Mouse (Mus musculus): Measurements from ENCODE around the gene Stk10. TPM values are rescaled to one million over a fixed set of nuclear protein-coding genes. Genes with fewer than 3 reads are reported as not detected.

The Stk10 gene
- polyA plus RNA-seq, 1 experiment from 2014 or later, result 1.7 TPM

DNA sequence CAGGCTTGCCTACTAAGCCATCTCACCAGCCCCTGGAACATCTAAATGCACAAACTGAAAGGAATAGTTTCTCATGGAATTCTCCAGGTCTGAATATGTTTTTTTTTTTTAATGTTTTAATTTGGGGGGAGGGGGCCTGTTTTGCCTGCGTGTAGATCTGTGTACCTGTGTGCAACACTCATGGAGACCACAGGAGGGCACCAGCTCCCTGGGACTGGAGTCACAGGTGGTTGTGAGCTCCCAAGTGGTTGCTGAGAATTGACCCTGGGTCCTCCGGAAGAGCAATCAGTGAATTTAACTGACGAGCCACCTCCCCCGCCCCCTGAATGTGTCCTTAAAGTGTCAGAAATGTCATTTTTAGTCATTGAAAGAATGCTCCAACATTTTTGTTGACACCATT is 61.0 kb downstream of the Stk10 start:
- WGBS, result 99% methylated on average over 4 of the region's 4 CpGs
- Histone ChIP-seq H3K9ac (ENCODE audit: low read depth, low read length) (no peak overlapping the region), H3K9me3 (replicated peaks; ENCODE audit: control insufficient read depth, low read length, poor library complexity, severe bottlenecking) (no peaks in the 10 kb centered on the region), H3K27me3 (ENCODE audit: control insufficient read depth, insufficient read depth, low read depth, low read length) (no peaks in the 10 kb centered on the region), H3K36me3 (ENCODE audit: control insufficient read depth, insufficient read depth, low read length) (no peaks in the 10 kb centered on the region), H3K4me3 (ENCODE audit: low read depth, low read length) (no peak overlapping the region), H3K4me2 (ENCODE audit: low read length) (no peak overlapping the region), H3K27ac (ENCODE audit: low read length) (no peak overlapping the region), H3K4me1 (ENCODE audit: control insufficient read depth, insufficient read depth, low read length) (no peaks in the 10 kb centered on the region)
- ATAC-seq, result no peak

DNA sequence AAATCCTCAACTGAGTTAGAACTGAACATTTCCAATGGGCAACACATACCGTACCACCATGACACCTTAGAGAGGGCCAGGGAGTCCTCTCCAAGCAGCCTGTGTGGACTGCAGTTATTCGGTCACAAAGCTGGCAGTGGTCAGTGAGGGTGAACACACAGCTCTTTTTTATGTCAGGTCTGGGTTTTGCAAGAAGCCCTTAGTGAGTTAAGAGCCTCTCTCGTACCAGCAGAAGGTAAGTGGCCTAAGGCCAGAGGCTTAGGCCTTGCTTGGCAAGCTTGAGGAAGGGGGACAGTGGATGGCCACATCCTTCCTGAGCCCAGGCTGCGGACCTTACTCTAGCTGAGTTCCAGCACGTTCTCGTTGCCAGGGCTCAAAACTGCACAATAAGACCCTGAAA is 67.3 kb downstream of the Stk10 start:
- 94% methylated on average over 6 of the region's 6 CpGs for WGBS
- H3K4me1 ChIP-seq (ENCODE audit: control insufficient read depth, insufficient read depth, low read length), result no peaks in the 10 kb centered on the region; the same call in 1 of the 2 replicates

DNA sequence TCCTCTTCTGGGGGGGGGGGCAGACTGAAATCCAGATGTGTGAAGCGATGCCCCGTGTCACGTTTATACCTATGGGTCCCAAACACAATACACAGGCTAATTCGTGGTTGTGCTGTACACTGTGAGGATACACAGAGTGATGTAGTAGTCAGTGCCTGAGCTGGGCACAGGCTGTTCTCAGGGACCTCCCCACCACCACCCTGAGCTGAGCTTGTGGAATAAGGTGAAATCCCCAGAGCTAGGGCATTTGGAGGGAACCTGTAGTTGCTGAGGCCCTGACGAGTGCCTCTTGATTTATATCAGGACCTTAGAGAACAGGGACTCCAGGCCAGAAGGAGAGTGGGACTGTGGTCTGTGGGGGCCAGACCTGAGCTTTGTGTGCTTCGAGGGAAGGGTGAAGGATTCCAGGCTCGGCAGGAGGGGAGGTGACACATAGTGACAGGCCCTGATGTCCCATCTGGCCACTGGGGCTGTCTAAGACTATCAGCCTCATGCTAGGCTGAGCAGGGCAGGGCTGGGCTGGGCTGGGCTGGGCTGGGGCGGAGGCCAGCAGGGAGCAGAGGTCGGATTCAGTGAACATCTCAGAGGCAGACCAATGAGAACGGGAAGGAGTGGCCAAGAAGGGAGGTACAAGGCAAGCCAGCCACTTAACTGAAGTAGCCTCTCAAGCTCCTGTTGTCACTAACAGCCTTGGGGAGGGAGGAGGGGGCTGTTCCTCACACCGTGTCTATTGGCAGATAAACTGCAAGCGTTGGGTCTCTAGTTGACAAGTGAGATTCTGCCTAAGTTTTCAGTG is 68.6 kb downstream of the Stk10 start:
- Histone ChIP-seq H3K4me3 (ENCODE audit: low read depth, low read length) (no peak overlapping the region), H3K27me3 (ENCODE audit: control insufficient read depth, insufficient read depth, low read depth, low read length) (no peaks in the 10 kb centered on the region), H3K9ac (ENCODE audit: low read depth, low read length) (no peak overlapping the region), H3K36me3 (ENCODE audit: control insufficient read depth, insufficient read depth, low read length) (no peaks in the 10 kb centered on the region), H3K4me2 (ENCODE audit: low read length) (no peak overlapping the region), H3K27ac (ENCODE audit: low read length) (no peak overlapping the region), H3K4me1 (ENCODE audit: control insufficient read depth, insufficient read depth, low read length) (no peaks in the 10 kb centered on the region; the same call in 1 of the 2 replicates), H3K9me3 (replicated peaks; ENCODE audit: control insufficient read depth, low read length, poor library complexity, severe bottlenecking) (no peaks in the 10 kb centered on the region)
- WGBS, result 40% methylated on average over 12 of the region's 12 CpGs
- ATAC-seq, result 0 out of 2 replicates have a peak, but pooled peaks have one; percentile 25

More for the DNA sequence above, 67.3 kb downstream of the Stk10 start:
- no peak overlapping the region for H3K27ac ChIP-seq (ENCODE audit: low read length)
- H3K36me3 ChIP-seq (ENCODE audit: control insufficient read depth, insufficient read depth, low read length), result no peaks in the 10 kb centered on the region
- no peak overlapping the region for H3K4me2 ChIP-seq (ENCODE audit: low read length)
- no peak for ATAC-seq
- no peaks in the 10 kb centered on the region for H3K27me3 ChIP-seq (ENCODE audit: control insufficient read depth, insufficient read depth, low read depth, low read length)
- no peak overlapping the region for H3K9ac ChIP-seq (ENCODE audit: low read depth, low read length)
- no peak overlapping the region for H3K4me3 ChIP-seq (ENCODE audit: low read depth, low read length)
- no peaks in the 10 kb centered on the region for H3K9me3 ChIP-seq (replicated peaks; ENCODE audit: control insufficient read depth, low read length, poor library complexity, severe bottlenecking)

DNA sequence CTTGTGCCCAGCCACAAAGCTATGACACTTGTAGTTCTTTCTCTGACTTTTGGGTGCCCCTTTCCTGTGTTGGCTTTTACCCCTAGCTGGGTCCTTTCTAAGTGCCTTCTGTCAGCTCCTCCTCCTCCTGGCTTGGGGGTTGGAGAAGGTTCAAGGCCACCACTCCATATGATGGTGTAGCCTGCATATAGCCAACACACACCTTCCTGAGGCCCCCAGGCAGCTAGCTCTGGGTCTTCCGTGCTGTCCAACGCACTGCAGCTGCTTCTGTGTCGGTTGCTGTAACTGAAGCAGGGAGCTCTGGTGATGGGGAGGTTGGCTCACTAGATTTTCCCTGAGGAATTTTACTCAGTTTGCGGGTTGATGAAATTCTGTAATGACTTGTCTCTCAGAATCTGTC is 71.6 kb downstream of the Stk10 start:
- ATAC-seq, result no peak
- WGBS, result 75% methylated on average over 4 of the region's 4 CpGs
- Histone ChIP-seq H3K27me3 (ENCODE audit: control insufficient read depth, insufficient read depth, low read depth, low read length) (no peaks in the 10 kb centered on the region), H3K36me3 (ENCODE audit: control insufficient read depth, insufficient read depth, low read length) (no peaks in the 10 kb centered on the region), H3K9ac (ENCODE audit: low read depth, low read length) (no peak overlapping the region), H3K4me1 (ENCODE audit: control insufficient read depth, insufficient read depth, low read length) (no peaks in the 10 kb centered on the region; the same call in 1 of the 2 replicates), H3K27ac (ENCODE audit: low read length) (no peak overlapping the region; the same call in 1 of the 2 replicates), H3K4me3 (ENCODE audit: low read depth, low read length) (no peak overlapping the region), H3K4me2 (ENCODE audit: low read length) (no peak overlapping the region), H3K9me3 (replicated peaks; ENCODE audit: control insufficient read depth, low read length, poor library complexity, severe bottlenecking) (no peaks in the 10 kb centered on the region; the same call in 1 of the 2 replicates)

DNA sequence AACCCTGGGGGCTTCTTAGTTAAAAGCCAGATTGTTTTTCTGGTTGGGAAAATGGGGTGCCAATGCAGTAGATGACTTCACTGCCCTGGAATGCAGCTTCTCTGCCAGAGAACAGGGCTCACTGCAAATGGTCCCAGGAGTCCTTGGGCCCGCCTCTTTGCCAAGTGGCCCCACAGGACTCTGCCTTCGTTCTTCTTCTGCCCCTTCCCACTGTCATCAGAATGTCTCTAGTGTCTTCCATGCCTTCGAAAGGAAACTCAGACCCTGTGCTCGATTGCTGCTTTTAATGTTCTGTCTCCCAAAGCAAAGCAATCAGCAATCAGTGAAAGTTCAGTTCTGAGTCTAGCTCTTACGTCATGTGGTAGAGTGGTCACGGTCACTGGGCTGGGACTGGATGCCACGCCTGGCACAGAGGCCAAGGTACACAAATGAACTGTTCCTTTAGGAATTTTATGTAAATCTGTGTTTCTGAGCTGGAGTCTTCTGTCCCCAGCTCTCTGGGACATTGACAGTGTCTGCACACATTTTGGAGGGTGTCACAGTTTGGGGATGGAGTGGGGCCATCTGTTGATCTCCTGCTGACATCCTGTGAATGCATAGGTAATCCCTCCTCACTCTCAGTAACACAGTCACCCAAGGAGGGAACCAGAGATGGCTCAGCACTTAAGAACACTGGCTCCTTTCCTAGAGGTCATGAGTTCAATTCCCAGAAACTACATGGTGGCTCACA is 72.2 kb downstream of the Stk10 start:
- Histone ChIP-seq H3K9me3 (replicated peaks; ENCODE audit: control insufficient read depth, low read length, poor library complexity, severe bottlenecking) (no peaks in the 10 kb centered on the region; the same call in 1 of the 2 replicates), H3K27ac (ENCODE audit: low read length) (no peak overlapping the region; the same call in 1 of the 2 replicates), H3K36me3 (ENCODE audit: control insufficient read depth, insufficient read depth, low read length) (no peaks in the 10 kb centered on the region), H3K4me1 (ENCODE audit: control insufficient read depth, insufficient read depth, low read length) (no peaks in the 10 kb centered on the region; the same call in 1 of the 2 replicates), H3K4me2 (ENCODE audit: low read length) (no peak overlapping the region), H3K4me3 (ENCODE audit: low read depth, low read length) (no peak overlapping the region), H3K9ac (ENCODE audit: low read depth, low read length) (no peak overlapping the region), H3K27me3 (ENCODE audit: control insufficient read depth, insufficient read depth, low read depth, low read length) (no peaks in the 10 kb centered on the region)
- 0 out of 2 replicates have a peak, but pooled peaks have one; percentile 21 for ATAC-seq
- 60% methylated on average over 7 of the region's 7 CpGs for WGBS

DNA sequence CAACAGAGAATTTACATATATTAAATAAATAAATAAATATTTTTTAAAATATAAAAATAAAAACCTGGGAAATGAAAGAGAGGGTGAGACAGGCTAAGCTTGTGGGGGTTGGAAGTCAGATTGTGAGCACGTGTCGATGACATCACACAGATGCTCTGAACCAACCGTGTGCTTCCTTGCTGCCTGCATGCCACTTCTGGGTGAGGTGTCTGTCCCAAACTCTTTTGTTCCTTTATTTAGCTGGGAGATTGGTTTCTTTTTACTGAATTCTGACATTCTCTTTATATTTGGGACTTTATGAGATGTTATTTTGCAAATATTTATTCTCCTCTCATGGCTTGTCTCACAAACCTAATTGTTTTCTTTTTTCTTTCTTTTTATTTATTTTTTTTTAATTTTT is 72.8 kb downstream of the Stk10 start:
- Histone ChIP-seq H3K4me1 (ENCODE audit: control insufficient read depth, insufficient read depth, low read length) (no peaks in the 10 kb centered on the region; the same call in 1 of the 2 replicates), H3K36me3 (ENCODE audit: control insufficient read depth, insufficient read depth, low read length) (no peaks in the 10 kb centered on the region), H3K27me3 (ENCODE audit: control insufficient read depth, insufficient read depth, low read depth, low read length) (no peaks in the 10 kb centered on the region), H3K27ac (ENCODE audit: low read length) (no peak overlapping the region), H3K4me2 (ENCODE audit: low read length) (no peak overlapping the region), H3K9ac (ENCODE audit: low read depth, low read length) (no peak overlapping the region), H3K4me3 (ENCODE audit: low read depth, low read length) (no peak overlapping the region), H3K9me3 (replicated peaks; ENCODE audit: control insufficient read depth, low read length, poor library complexity, severe bottlenecking) (no peaks in the 10 kb centered on the region; the same call in 1 of the 2 replicates)
- 88% methylated on average over 3 of the region's 3 CpGs for WGBS
- no peak for ATAC-seq

DNA sequence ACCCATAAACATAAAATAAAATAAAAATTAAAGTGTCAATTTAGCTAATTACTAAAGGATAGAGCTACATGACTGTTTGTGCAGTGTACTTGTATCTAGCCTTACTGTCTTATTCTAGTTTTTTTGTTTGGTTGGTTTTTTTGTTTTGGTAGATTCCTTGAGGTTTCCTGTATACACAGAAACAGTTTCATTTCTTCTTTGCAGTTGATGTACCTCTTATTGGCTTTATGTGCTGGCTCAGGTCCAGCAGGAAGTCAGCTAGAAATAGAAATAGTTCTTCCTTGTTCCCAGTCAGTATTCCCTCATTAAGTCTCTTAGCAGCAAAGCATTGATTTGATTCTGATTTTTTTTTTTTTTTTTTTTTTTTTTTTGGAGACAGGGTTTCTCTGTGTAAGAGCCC is 74.2 kb downstream of the Stk10 start:
- ATAC-seq, result no peak
- Histone ChIP-seq H3K9me3 (replicated peaks; ENCODE audit: control insufficient read depth, low read length, poor library complexity, severe bottlenecking) (no peaks in the 10 kb centered on the region; the same call in 1 of the 2 replicates), H3K27me3 (ENCODE audit: control insufficient read depth, insufficient read depth, low read depth, low read length) (no peaks in the 10 kb centered on the region), H3K27ac (ENCODE audit: low read length) (no peak overlapping the region), H3K4me3 (ENCODE audit: low read depth, low read length) (no peak overlapping the region), H3K36me3 (ENCODE audit: control insufficient read depth, insufficient read depth, low read length) (no peaks in the 10 kb centered on the region), H3K4me2 (ENCODE audit: low read length) (no peak overlapping the region), H3K4me1 (ENCODE audit: control insufficient read depth, insufficient read depth, low read length) (no peaks in the 10 kb centered on the region; the same call in 1 of the 2 replicates), H3K9ac (ENCODE audit: low read depth, low read length) (no peak overlapping the region)

DNA sequence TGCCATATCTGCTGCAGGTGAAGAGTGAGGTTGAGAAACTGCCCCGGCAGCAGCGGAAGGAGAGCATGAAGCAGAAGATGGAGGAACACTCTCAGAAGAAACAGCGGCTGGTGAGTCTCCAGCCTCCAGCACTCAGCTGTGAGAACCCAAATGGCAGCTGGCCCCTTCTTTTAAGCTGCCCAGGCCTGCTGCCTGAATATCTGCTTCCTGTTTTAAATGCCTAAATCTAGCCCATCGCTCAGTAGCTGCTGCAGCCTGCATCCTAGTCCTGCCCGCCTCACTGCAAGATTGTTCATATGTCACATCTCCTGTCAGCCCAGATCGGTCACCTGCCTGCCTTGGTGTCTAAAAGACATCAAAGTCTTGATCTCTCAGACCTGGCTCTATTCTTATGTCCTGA is 77.5 kb downstream of the Stk10 start:
- no peak overlapping the region for H3K9ac ChIP-seq (ENCODE audit: low read depth, low read length)
- no peaks in the 10 kb centered on the region; the same call in 1 of the 2 replicates for H3K9me3 ChIP-seq (replicated peaks; ENCODE audit: control insufficient read depth, low read length, poor library complexity, severe bottlenecking)
- no peak overlapping the region for H3K4me3 ChIP-seq (ENCODE audit: low read depth, low read length)
- no peak overlapping the region for H3K4me2 ChIP-seq (ENCODE audit: low read length)
- 96% methylated on average over 6 of the region's 6 CpGs for WGBS
- H3K4me1 ChIP-seq (ENCODE audit: control insufficient read depth, insufficient read depth, low read length), result no peaks in the 10 kb centered on the region
- H3K27ac ChIP-seq (ENCODE audit: low read length), result no peak overlapping the region
- ATAC-seq, result no peak
- H3K36me3 ChIP-seq (ENCODE audit: control insufficient read depth, insufficient read depth, low read length), result no peaks in the 10 kb centered on the region
- no peaks in the 10 kb centered on the region for H3K27me3 ChIP-seq (ENCODE audit: control insufficient read depth, insufficient read depth, low read depth, low read length)

DNA sequence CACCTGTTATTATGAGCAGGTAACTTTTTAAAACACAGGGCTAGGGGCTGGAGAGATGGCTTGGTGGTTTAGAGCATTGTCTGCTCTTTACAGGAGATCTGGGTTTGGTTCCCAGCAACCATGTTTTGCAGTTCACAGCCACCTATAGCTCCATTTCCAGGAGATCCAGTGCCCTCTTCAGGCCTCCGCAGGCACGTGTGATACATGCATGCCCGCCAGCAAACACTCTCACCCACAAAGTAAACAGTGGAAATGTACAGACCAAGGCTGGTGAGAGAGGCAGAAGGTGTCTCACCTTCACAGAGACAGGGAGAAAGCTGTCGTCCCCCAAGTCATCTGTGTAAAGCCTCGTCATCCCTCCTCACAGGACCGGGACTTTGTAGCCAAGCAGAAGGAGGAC is 79.2 kb downstream of the Stk10 start:
- 77% methylated on average over 6 of the region's 6 CpGs for WGBS
- H3K27me3 ChIP-seq (ENCODE audit: control insufficient read depth, insufficient read depth, low read depth, low read length), result no peaks in the 10 kb centered on the region
- H3K4me1 ChIP-seq (ENCODE audit: control insufficient read depth, insufficient read depth, low read length), result no peaks in the 10 kb centered on the region
- no peak overlapping the region for H3K4me3 ChIP-seq (ENCODE audit: low read depth, low read length)
- no peak overlapping the region for H3K4me2 ChIP-seq (ENCODE audit: low read length)
- no peak for ATAC-seq
- H3K36me3 ChIP-seq (ENCODE audit: control insufficient read depth, insufficient read depth, low read length), result no peaks in the 10 kb centered on the region
- no peak overlapping the region for H3K27ac ChIP-seq (ENCODE audit: low read length)
- H3K9ac ChIP-seq (ENCODE audit: low read depth, low read length), result no peak overlapping the region
- H3K9me3 ChIP-seq (replicated peaks; ENCODE audit: control insufficient read depth, low read length, poor library complexity, severe bottlenecking), result no peaks in the 10 kb centered on the region

Data from midbrain, embryonic 16.5 days (tissue).